ENCODE assay signal across 16 mouse cellular contexts in the genomic region with DNA sequence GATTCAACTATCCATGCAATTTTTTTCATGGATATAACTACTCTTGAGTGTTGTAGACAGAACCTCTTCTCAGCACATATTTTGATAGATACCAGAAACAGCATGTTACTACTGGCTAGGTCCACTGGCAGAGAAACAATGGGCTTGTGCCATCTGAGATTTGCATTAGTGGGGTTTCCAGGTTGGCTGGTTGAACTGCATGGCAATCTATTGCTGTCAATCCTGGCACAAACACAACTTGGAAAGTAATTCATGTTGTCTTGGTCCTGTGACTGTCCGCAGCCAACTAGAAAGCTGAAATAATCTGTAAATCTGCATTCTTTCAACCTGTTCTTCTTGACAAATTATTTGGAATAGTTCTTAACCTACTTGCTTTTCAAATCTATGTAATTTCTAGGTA. TPM values are rescaled to one million over a fixed set of nuclear protein-coding genes. Genes with fewer than 3 reads are reported as not detected.
"Had no signal": no experiment of that assay in that cellular context is flagged by ENCODE, and none has a peak within 500 bp of the region (broad histone marks: within the 10 kb centered on the region; RNA-seq: fewer than 3 reads in every experiment).

No protein-coding gene starts in this region.

- H3K27ac ChIP-seq: layer of hippocampus, adult 2 months; liver, embryonic 13.5 days; lung, embryonic 15.5 days; midbrain, embryonic 13.5 days; neural tube, embryonic 12.5 days; stomach, embryonic 15.5 days had no signal

- H3K4me1 ChIP-seq: midbrain, embryonic 13.5 days; neural tube, embryonic 12.5 days; stomach, embryonic 15.5 days had no signal

- H3K4me2 ChIP-seq: liver, embryonic 13.5 days; midbrain, embryonic 13.5 days; neural tube, embryonic 12.5 days; stomach, embryonic 15.5 days had no signal

- H3K4me3 ChIP-seq: layer of hippocampus, adult 2 months; limb, embryonic 12.5 days; liver, embryonic 13.5 days; lung, embryonic 15.5 days; midbrain, embryonic 13.5 days; neural tube, embryonic 12.5 days; stomach, embryonic 15.5 days had no signal

- H3K36me3 ChIP-seq: limb, embryonic 12.5 days; liver, embryonic 13.5 days; lung, embryonic 15.5 days; midbrain, embryonic 13.5 days; neural tube, embryonic 12.5 days; stomach, embryonic 15.5 days had no signal

- ATAC-seq: liver, postnatal 0 days; midbrain, embryonic 13.5 days had no signal

- H3K27me3 ChIP-seq: limb, embryonic 12.5 days; liver, embryonic 13.5 days; lung, embryonic 15.5 days; midbrain, embryonic 13.5 days; neural tube, embryonic 12.5 days; stomach, embryonic 15.5 days had no signal

- DNase-seq: kidney, postnatal 10 days; kidney, postnatal 4 days; liver; liver, embryonic 13.5 days; liver, postnatal 0 days; retina, postnatal 1 day; thymus, adult 2 months; thymus, postnatal 25 days had no signal

- H3K9me3 ChIP-seq: limb, embryonic 12.5 days; liver, embryonic 13.5 days; lung, embryonic 15.5 days; midbrain, embryonic 13.5 days; neural tube, embryonic 12.5 days; stomach, embryonic 15.5 days had no signal

- H3K9ac ChIP-seq: limb, embryonic 12.5 days; liver, embryonic 13.5 days; liver, postnatal 0 days; lung, embryonic 15.5 days; midbrain, embryonic 13.5 days; neural tube, embryonic 12.5 days; stomach, embryonic 15.5 days had no signal

RNA-seq across cellular contexts. Expression of a gene that starts 16.2 kb away (rescaled TPM):
- total RNA-seq: monocyte, adult 5-6 weeks; neutrophil, adult 5-6 weeks had no signal
